Mouse (Mus musculus) neural tube, embryonic 12.5 days (tissue): ENCODE results near the gene Gpatch2. TPM values are rescaled to one million over a fixed set of nuclear protein-coding genes. Genes with fewer than 3 reads are reported as not detected.

Experiments used
- ATAC-seq: fragments of 200-750 bp; cut with Nextera tagmentation; 2 replicates; pipeline ENCODE4 v1.8.0; 2017; ENCODE audit warnings: low read depth, mild to moderate bottlenecking, moderate TSS enrichment, moderate library complexity; ENCODE audit not compliant: low FRiP score
- H3K27ac ChIP-seq: fragments of 300-500 bp; sonication (generic); 2 replicates; pipeline ENCODE4 v1.5.1; 2016
- H3K27me3 ChIP-seq: fragments of 300-500 bp; sonication (generic); replicated peaks from 2 replicates; pipeline ENCODE4 v1.6.1; 2016; ENCODE audit warnings: mild to moderate bottlenecking
- H3K36me3 ChIP-seq: fragments of 300-500 bp; sonication (generic); 2 replicates; pipeline ENCODE4 v1.6.1; 2016; ENCODE audit warnings: mild to moderate bottlenecking
- H3K4me1 ChIP-seq: fragments of 300-500 bp; sonication (generic); 2 replicates; pipeline ENCODE4 v1.6.1; 2016
- H3K4me2 ChIP-seq: fragments of 300-500 bp; sonication (generic); replicated peaks from 2 replicates; pipeline ENCODE4 v1.6.1; 2016; ENCODE audit warnings: mild to moderate bottlenecking
- H3K4me3 ChIP-seq: fragments of 300-500 bp; sonication (generic); 2 replicates; pipeline ENCODE4 v1.5.1; 2016
- H3K9ac ChIP-seq: fragments of 300-500 bp; sonication (generic); 2 replicates; pipeline ENCODE4 v1.6.1; 2016; ENCODE audit warnings: mild to moderate bottlenecking
- H3K9me3 ChIP-seq: fragments of 300-500 bp; sonication (generic); 2 replicates; pipeline ENCODE4 v1.6.1; 2016; ENCODE audit warnings: mild to moderate bottlenecking
- WGBS: fragments of 180-500 bp; shearing (Covaris S2); methylation state at CpG from one replicate; pipeline ENCODE4 v1.1.7; 2016; 5-methylcytosine and 5-hydroxymethylcytosine counted together
- polyA plus RNA-seq: library from polyadenylated mRNA; unstranded; fragments of >200 nt; fragmentation: Nextera tagmentation; extraction: Ambion mirVana; gene quantifications from 2 replicates; pipeline ENCODE4 v1.2.1, GENCODE M21; 2016

Gpatch2 gene
- polyA plus RNA-seq, 1 experiment from 2014 or later: 25.8 TPM

- Histone ChIP-seq H3K9ac (no peak overlapping the region), H3K4me3 (no peak overlapping the region), H3K4me1 (no peaks in the 10 kb centered on the region), H3K27me3 (no peaks in the 10 kb centered on the region), H3K4me2 (no peak overlapping the region), H3K27ac (no peak overlapping the region), H3K36me3 (no peaks in the 10 kb centered on the region), H3K9me3 (no peaks in the 10 kb centered on the region)
- 88% methylated on average over 3 of the region's 3 CpGs for WGBS
- no peak for ATAC-seq
These were observed 77.1 kb downstream of the Gpatch2 start for GRCm38 (mm10) chr1:187292395-187292749.

DNA sequence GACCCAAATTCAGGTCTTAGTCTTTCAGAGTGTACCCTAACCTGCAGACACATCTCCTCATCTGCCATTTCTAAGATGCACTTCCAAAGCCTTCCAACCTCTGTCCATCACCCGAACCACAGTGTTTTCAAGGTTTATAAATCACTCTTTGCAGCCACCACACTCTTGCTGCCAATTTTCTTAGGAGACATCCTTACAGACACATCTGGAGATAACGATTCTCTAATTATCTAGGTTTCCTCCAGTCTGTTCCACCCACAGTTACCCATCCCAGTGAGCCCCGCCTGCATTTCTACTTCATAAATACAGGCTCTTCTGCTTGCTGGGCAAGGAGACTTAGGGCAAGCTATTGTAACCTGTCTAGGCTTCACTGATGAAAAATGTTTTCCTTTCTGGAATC is 77.9 kb downstream of the Gpatch2 start:
- Histone ChIP-seq H3K36me3 (no peaks in the 10 kb centered on the region), H3K9ac (no peak overlapping the region), H3K27ac (no peak overlapping the region), H3K9me3 (no peaks in the 10 kb centered on the region), H3K4me3 (no peak overlapping the region), H3K27me3 (no peaks in the 10 kb centered on the region), H3K4me1 (no peaks in the 10 kb centered on the region), H3K4me2 (no peak overlapping the region)
- 87% methylated on average over 3 of the region's 3 CpGs for WGBS
- no peak for ATAC-seq

DNA sequence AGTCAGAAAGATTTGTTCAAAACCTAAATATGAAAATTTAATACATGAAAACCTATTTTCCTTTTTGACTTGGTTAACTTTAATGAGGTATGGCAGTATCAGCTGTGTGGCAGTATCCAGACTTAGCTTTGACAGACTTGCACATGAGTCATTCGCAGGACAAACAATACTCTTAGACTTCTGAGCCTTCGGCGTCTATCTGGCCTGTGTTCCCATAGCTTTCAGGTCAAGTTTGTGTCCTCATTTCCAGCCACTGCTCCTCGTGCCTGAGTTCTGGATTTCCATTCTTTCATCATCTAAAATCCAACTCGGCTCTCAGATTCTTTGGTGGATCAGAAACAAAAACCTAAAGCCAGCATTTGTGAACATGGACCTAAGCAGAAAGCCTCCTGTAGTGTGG is 79.2 kb downstream of the Gpatch2 start:
- Histone ChIP-seq H3K9me3 (no peaks in the 10 kb centered on the region), H3K4me2 (no peak overlapping the region), H3K27me3 (no peaks in the 10 kb centered on the region), H3K9ac (no peak overlapping the region), H3K36me3 (no peaks in the 10 kb centered on the region), H3K27ac (no peak overlapping the region), H3K4me1 (no peaks in the 10 kb centered on the region), H3K4me3 (no peak overlapping the region)
- no peak for ATAC-seq
- WGBS: 90% methylated on average over 5 of the region's 5 CpGs

DNA sequence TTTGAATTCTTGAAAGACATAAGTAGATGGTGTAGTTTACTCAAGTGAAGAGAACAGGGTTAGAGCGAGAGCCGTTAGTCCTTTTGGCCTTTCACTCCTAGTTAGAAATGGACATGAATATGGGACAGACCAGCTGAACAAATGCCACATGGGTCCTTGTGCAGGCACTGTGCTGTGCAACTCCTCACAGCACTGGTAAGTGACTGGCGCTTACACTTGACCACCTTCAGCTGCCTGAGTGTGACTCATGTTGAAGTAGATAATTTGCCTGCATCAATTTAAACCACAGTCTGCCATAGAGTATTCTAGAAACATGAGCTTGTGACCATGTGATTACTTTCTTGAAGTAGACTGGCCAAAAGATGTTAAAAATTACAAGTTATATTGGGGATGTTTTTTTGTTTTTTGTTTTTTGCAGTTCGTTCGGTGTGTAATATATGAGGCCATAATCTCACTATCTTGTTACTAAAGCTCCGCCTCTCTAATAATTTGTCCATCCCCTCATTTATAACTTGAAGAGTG is 79.8 kb downstream of the Gpatch2 start:
- 95% methylated on average over 6 of the region's 6 CpGs for WGBS
- Histone ChIP-seq H3K9me3 (no peaks in the 10 kb centered on the region), H3K4me2 (no peak overlapping the region), H3K36me3 (no peaks in the 10 kb centered on the region), H3K9ac (no peak overlapping the region), H3K4me3 (no peak overlapping the region), H3K4me1 (no peaks in the 10 kb centered on the region), H3K27ac (no peak overlapping the region), H3K27me3 (no peaks in the 10 kb centered on the region)
- ATAC-seq: no peak

- no peak for ATAC-seq
- H3K27me3 ChIP-seq: no peaks in the 10 kb centered on the region
These were observed 80.4 kb downstream of the Gpatch2 start for GRCm38 (mm10) chr1:187295711-187296110.

GRCm38 (mm10) chr1:187299236-187299635 is 83.9 kb downstream of the Gpatch2 start:
- Histone ChIP-seq H3K9ac (no peak overlapping the region), H3K27me3 (no peaks in the 10 kb centered on the region), H3K36me3 (no peaks in the 10 kb centered on the region), H3K4me2 (no peak overlapping the region), H3K4me1 (no peaks in the 10 kb centered on the region), H3K27ac (no peak overlapping the region), H3K4me3 (no peak overlapping the region), H3K9me3 (no peaks in the 10 kb centered on the region)
- ATAC-seq: no peak
- WGBS: 72% methylated on average over 4 of the region's 4 CpGs

More at GRCm38 (mm10) chr1:187295711-187296110, 80.4 kb downstream of the Gpatch2 start:
- Histone ChIP-seq H3K4me3 (no peak overlapping the region), H3K9me3 (no peaks in the 10 kb centered on the region), H3K36me3 (no peaks in the 10 kb centered on the region), H3K4me2 (no peak overlapping the region), H3K4me1 (no peaks in the 10 kb centered on the region), H3K9ac (no peak overlapping the region), H3K27ac (no peak overlapping the region)
- 90% methylated on average over 1 of the region's 1 CpGs for WGBS

DNA sequence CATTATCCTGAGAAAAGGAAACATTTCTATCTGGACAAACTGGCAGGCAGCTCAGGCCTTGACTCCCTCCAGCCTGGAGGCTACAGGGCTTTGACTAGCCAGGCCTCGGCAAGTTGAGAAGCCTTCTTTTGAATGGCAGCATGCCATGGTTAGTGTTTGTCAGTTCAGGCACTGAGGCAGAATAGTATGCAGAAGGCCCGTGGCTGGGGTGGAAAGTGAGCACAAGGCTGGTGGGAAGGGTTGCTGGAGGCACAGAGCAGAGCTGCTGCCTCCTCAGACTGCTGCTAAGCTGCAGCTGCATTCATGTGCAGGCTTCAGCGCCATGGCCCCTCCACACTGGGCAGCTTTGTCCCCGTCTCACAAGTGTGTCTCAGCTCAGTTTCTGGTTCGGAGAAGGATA is 85.3 kb downstream of the Gpatch2 start:
- H3K9ac ChIP-seq: no peak overlapping the region
- no peak overlapping the region for H3K27ac ChIP-seq
- no peak overlapping the region for H3K4me3 ChIP-seq
- H3K9me3 ChIP-seq: no peaks in the 10 kb centered on the region
- no peaks in the 10 kb centered on the region for H3K36me3 ChIP-seq
- no peaks in the 10 kb centered on the region for H3K4me1 ChIP-seq
- 57% methylated on average over 5 of the region's 5 CpGs for WGBS
- no peaks in the 10 kb centered on the region for H3K27me3 ChIP-seq
- no peak overlapping the region for H3K4me2 ChIP-seq
- no peak for ATAC-seq

- no peak for ATAC-seq
- Histone ChIP-seq H3K27ac (no peak overlapping the region), H3K9me3 (no peaks in the 10 kb centered on the region), H3K27me3 (no peaks in the 10 kb centered on the region), H3K36me3 (no peaks in the 10 kb centered on the region), H3K4me2 (no peak overlapping the region), H3K4me1 (no peaks in the 10 kb centered on the region), H3K4me3 (no peak overlapping the region), H3K9ac (no peak overlapping the region)
- 84% methylated on average over 10 of the region's 10 CpGs for WGBS
These were observed 87.9 kb downstream of the Gpatch2 start for GRCm38 (mm10) chr1:187303221-187303620.

DNA sequence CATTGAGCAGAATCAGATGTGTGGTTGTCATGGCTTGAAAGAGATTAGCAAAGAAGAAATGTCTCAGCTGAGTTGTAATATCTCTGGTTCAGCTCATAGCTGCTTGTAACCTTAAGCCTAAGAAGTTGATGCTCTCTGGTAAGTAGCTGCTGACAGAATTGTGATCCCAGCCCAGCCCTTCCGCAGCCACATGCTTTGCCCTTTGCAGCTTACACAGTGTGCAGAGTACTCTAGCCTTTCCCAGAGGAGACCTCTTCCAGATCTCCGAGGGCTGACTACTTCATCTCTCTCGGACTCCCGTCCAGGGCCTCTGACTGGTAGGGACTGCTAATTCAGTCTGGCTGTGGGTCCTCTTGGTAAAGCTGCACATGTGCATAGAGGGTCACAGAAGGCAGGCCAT is 92.0 kb downstream of the Gpatch2 start:
- no peak for ATAC-seq
- Histone ChIP-seq H3K9ac (no peak overlapping the region), H3K4me2 (no peak overlapping the region), H3K9me3 (no peaks in the 10 kb centered on the region), H3K4me1 (no peaks in the 10 kb centered on the region), H3K27ac (no peak overlapping the region), H3K36me3 (no peaks in the 10 kb centered on the region), H3K27me3 (no peaks in the 10 kb centered on the region), H3K4me3 (no peak overlapping the region)
- WGBS: 89% methylated on average over 4 of the region's 4 CpGs

DNA sequence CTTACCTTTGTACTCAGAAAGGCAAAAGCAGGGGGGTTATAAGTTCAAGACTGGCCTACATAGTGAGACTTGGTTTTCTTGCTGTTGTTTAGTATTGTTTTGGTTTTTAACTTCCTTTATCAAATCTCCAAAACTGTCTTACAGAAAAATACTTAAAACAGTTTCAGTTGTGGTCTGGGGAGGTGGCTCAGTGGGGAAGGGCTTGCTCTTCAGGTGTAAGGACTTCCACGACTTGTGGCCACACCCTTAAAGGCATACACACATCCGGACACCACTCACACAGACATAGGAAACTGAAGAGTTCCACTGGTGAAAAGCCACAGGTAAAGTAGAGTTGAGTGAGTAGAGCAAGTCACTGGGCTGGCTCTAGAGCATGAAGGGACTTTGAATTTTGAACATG is 93.2 kb downstream of the Gpatch2 start:
- Histone ChIP-seq H3K9ac (no peak overlapping the region), H3K4me3 (no peak overlapping the region), H3K36me3 (no peaks in the 10 kb centered on the region), H3K4me2 (no peak overlapping the region), H3K27ac (no peak overlapping the region), H3K4me1 (no peaks in the 10 kb centered on the region), H3K9me3 (no peaks in the 10 kb centered on the region), H3K27me3 (no peaks in the 10 kb centered on the region)
- 91% methylated on average over 2 of the region's 2 CpGs for WGBS
- ATAC-seq: no peak

DNA sequence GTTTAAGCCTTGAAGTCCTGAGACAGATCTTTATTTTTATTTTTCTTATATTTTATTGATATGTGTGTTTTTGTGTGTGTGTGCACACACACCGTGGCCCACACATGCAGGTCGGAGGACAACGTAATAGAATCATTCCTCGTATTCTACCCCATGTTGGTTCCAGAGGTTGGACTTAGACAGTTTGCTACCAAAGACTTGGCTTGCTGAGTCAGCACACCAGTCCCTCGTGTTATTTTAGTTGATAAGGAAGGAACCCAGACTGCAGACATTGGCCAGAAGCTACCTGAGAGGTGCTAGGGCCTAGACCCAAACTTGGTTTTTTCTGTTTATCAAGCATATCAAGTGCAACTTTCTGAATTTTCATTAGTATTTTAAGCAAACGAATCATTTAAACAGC is 95.8 kb downstream of the Gpatch2 start:
- WGBS: 93% methylated on average over 6 of the region's 6 CpGs
- no peak for ATAC-seq
- no peaks in the 10 kb centered on the region for H3K9me3 ChIP-seq
- no peak overlapping the region for H3K27ac ChIP-seq
- no peaks in the 10 kb centered on the region for H3K4me1 ChIP-seq
- H3K27me3 ChIP-seq: no peaks in the 10 kb centered on the region
- no peaks in the 10 kb centered on the region for H3K36me3 ChIP-seq
- H3K9ac ChIP-seq: no peak overlapping the region
- no peak overlapping the region for H3K4me3 ChIP-seq
- H3K4me2 ChIP-seq: no peak overlapping the region

DNA sequence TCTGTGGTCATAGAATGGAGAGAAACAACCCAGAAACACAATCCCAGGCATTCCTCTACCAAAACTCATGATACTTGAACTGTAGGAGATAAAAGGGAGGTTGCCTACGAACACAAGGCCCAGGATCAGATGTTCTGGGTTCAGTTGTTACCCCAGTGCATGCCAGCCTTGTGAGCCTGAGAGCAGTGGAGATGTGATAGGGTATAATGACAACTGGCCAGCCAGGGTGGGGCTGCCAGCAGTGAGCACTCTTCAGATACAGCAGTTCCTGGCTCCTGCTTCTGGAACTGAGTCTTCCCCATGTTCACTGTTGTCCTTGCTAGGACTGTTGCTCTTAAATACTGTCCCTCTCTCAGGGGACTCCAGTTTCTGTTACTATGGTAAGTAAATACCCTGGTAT is 98.0 kb downstream of the Gpatch2 start:
- WGBS: 90% methylated on average over 1 of the region's 1 CpGs
- ATAC-seq: no peak

GRCm38 (mm10) chr1:187313763-187314162 is 98.5 kb downstream of the Gpatch2 start:
- 77% methylated on average over 5 of the region's 5 CpGs for whole genome bisulfite sequencing
- no peaks in the 10 kb centered on the region; the same call in 1 of the 2 replicates for H3K36me3 ChIP-seq

More for the DNA sequence above, 98.0 kb downstream of the Gpatch2 start:
- H3K4me2 ChIP-seq: no peak overlapping the region
- H3K4me1 ChIP-seq: no peaks in the 10 kb centered on the region
- no peaks in the 10 kb centered on the region for H3K27me3 ChIP-seq
- H3K9me3 ChIP-seq: no peaks in the 10 kb centered on the region
- no peaks in the 10 kb centered on the region; the same call in 1 of the 2 replicates for H3K36me3 ChIP-seq
- no peak overlapping the region for H3K27ac ChIP-seq
- H3K9ac ChIP-seq: no peak overlapping the region
- H3K4me3 ChIP-seq: no peak overlapping the region

More at GRCm38 (mm10) chr1:187313763-187314162, 98.5 kb downstream of the Gpatch2 start:
- ATAC-seq: no peak
- Histone ChIP-seq H3K27ac (no peak overlapping the region), H3K9ac (no peak overlapping the region), H3K4me1 (no peaks in the 10 kb centered on the region), H3K27me3 (no peaks in the 10 kb centered on the region), H3K4me3 (no peak overlapping the region), H3K4me2 (no peak overlapping the region), H3K9me3 (no peaks in the 10 kb centered on the region)
